Mouse (Mus musculus) T-helper 17 cell (primary cell): ENCODE measurements around the gene Cldn5.

Experiments
- in situ Hi-C, 2 experiments: fragments of 300-600 bp; cut with MboI, MseI; formaldehyde crosslinking; loops; 1 replicate in 1 of 2; 2 replicates in 1 of 2; pipeline ENCODE4 v1.15.1; 2025; ENCODE audit warnings: high pct_unique_total_duplicates in 2 of 2

Cldn5 gene

GRCm38 (mm10) chr16:18781810-18782209 is 5.2 kb downstream of the Cldn5 start:
- in situ Hi-C loops = no loop called here

DNA sequence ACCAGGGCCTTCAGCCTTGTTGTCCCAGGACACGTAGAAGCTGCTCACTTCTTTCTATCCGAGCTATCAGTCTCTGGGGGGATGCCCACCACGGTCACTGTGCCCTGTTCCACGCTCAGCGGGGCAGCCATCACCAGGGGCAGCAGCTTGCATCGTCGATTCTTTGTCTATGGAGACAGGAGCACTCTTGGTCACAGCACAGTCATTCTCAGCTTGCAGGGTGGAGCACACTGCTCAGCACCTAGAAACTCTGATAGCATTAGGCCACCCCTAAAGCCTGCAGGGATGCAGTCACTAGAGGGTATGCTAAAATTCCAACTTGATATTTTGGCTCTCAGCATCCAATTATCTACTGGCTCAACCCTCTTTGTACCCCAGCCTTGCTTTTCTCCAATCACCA is 8.4 kb downstream of the Cldn5 start:
- in situ Hi-C loops = no loop called here

GRCm38 (mm10) chr16:18785485-18785884 is 8.8 kb downstream of the Cldn5 start:
- in situ Hi-C loops = no loop called here

DNA sequence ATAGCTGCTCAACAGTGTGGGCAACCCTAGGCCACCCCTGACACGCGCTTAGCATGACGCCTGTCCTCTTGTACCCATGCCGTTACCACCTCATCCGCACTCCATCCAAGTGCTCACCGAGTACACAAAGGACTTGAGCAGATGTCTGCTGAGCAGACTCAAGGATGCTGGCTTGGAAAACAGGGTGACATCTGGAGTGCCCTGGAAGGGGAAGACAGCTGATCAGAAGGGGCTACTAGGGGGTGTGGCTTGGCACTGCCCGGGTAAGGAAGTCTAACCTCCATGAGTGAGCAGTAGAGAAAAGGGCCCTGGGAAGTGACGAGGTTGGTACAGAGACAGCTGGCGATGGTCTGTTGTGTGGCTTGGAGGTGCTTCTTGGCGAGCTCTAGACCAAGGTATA is 10.0 kb downstream of the Cldn5 start:
- in situ Hi-C loops = no loop called here

DNA sequence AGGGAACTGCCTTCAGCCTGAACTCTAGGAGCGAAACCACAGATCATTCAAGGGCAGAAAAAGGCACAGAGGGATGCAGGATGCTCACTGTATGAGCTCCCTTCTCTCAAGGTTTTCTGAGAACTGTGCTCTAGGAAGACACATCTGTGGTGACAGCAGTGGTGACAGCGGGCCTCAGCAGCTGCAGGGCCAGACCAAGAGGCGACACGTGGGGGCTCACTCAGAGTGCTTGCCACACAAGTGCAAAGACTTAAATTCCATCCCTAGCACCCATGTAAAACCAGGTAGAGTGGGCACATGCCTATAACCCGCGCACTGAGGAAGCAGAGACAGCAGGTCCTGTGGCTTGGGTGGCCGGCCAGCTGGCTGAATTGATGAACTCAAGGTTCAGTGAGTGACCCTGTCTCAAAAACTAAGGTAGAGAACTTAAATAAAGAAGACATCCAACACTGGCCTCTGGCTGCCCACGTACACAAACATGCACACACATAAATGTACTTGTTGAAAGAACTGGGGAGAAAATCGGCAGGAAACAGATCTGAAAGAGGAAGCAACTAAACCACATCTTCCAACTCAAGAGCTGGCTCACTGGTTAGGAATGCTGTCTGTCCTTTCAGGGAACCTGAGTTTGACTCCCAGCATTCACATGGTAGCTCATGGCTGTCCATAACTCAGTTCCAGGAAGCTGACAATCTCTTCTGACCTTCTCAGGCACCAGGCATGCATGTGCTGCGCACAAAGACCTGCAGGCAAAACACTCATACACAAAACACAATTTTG is 12.2 kb downstream of the Cldn5 start:
- in situ Hi-C loops = no loop called here

GRCm38 (mm10) chr16:18795223-18795899 is 18.7 kb downstream of the Cldn5 start:
- in situ Hi-C loops = loop anchor here (5.0 kb wide), 2 partner anchors 98 to 103 kb away; no protein-coding TSS in a partner anchor

DNA sequence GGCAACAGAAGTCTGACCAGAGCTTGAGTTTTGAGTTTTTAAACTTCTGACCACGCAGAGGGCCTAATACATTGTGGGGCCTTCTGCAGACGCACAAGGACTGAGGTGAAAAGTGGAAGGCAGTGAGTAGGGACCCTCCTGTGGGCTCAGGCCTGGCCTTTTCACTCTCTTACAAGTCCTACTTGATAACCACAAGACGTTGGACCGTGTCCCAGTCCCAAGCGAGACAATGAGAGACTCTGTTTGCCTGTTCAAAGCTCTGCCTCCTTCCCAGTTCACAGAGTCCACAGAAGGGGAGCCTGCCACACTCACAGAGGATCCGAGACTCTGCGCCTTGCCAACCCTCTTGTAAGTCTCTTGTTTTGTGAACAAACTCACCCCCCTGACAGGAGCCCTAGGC is 20.0 kb downstream of the Cldn5 start:
- in situ Hi-C loops = loop anchor here (5.0 kb wide), 2 partner anchors 99 to 104 kb away; no protein-coding TSS in a partner anchor

GRCm38 (mm10) chr16:18798151-18798550 is 21.5 kb downstream of the Cldn5 start:
- in situ Hi-C loops = loop anchor here (5.0 kb wide), 2 partner anchors 101 to 106 kb away; no protein-coding TSS in a partner anchor

DNA sequence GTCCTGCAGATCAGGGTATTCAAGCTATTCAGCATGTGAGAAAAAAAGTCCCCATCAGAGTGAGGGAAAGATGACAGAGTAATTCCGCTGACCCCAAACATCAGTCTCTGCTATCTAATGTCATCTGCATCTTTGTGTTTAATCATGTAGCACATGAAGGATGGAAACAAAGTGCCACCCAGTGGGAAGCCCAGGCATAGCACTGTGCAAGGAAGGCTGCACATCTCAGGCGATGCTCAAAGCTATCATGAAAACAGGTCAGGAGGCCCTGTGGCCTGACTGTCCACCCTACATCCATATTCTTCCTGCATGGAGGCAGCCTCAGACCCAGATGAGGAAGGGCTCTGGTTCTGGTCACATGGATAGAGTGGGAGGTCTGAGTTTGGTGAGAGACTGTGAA is 22.2 kb downstream of the Cldn5 start:
- in situ Hi-C loops = loop anchor here (5.0 kb wide), 2 partner anchors 102 to 107 kb away; no protein-coding TSS in a partner anchor

DNA sequence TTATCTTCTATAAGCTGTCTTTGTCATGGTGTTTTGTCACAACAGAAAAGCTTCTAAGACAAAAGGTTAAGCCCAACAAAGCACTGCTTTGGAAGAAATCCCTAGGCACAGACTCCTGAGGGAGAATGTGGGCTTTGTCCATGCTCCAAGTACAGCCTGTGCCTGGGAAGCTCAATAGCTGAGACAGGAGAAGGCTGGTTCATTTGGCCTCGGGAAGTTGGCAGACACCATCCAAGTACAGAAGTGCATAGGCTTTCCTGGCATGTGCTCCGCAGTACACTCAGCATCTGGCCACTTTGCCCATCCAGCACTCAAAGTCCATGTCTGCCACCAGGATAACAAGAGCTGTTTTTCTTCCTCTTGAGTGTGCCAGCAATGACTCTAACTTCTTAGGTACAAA is 29.1 kb downstream of the Cldn5 start:
- in situ Hi-C loops = no loop called here

GRCm38 (mm10) chr16:18809001-18809400 is 32.4 kb downstream of the Cldn5 start:
- in situ Hi-C loops = no loop called here

GRCm38 (mm10) chr16:18811032-18811431 is 34.4 kb downstream of the Cldn5 start:
- in situ Hi-C loops = loop anchor here (5.0 kb wide), 2 partner anchors 66 to 559 kb away; partner anchors contain the start of genes Hira (in 1 of the 2) and Mrpl40 (in 1 of the 2)

DNA sequence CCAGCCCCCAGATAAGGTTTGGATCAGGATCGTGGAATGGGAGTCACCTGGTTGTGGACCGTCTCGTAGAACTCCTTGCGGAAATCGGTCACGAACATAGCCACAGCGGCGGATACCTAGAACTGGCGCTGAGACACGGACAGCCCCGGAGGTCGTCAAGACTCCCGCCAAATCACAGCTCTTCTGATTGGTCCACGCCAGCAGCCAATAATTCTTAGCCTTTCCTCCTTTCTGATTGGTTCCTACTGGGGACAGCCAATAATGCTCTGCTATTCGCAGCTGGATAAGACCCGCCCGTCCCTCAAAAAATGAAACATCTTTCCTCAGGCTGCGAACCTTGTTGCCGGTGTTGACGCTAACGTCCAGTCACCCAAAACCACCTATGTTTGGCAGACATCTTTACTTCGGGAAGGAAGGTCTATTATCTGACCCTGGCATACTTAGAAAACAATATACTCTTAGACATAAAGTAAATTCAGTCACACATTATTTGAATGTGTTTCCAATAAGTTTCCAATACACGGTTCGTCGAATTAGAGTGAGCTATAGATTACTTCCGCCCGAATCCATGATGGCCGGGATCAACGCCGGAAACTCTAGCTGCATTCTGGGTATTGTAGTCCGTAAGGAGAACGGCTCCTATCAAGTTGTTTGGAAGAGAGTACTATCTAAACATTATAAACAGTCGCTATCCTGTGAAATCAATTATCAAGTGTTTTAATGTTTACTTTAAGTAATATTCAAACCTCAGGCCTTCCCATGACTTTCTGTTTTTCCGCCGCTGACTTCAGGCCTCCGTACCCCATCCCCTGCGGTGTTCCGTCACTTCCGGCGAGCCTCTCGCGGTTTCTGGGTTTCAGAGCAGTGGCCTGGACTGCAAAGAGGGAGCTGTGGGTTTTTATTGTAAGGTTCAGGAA is 35.1 kb downstream of the Cldn5 start, which contains the start of the genes Ufd1 and Cdc45:
Gene Ufd1 (plus strand): TSS at position 312 of the 917 bp plus-strand sequence.
Gene Cdc45 (minus strand): TSS at position 520 of the 917 bp plus-strand sequence.
- in situ Hi-C loops = loop anchor here (5.0 kb wide), 2 partner anchors 66 to 559 kb away; partner anchors contain the start of genes Hira (in 1 of the 2) and Mrpl40 (in 1 of the 2)

DNA sequence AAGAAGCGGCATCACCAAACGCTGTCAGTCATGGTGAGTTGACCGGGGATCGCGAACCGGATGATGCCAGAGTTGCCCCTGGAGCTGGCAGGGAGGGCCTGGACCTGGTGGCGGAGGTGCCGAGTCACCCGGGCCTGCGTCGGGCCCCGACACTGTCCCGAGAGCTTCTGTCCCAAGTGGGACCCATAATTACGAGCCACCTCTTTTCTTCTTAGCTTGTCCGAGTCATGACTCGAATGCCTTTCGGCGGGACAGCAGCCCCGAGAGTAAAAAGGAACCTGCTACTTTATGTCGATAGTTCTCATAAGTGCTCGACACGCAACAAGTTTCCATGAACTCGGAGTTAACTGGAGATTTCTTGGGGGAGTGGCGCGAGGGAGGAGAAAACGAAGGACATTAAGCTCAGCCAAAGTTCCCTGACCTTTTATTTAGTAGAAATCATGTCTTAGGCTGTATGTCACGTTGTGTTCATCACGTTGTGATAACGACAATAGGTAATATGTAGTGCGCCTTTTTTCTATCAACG is 35.8 kb downstream of the Cldn5 start:
- in situ Hi-C loops = loop anchor here (5.0 kb wide), 2 partner anchors 65 to 560 kb away; partner anchors contain the start of genes Hira (in 1 of the 2) and Mrpl40 (in 1 of the 2)

DNA sequence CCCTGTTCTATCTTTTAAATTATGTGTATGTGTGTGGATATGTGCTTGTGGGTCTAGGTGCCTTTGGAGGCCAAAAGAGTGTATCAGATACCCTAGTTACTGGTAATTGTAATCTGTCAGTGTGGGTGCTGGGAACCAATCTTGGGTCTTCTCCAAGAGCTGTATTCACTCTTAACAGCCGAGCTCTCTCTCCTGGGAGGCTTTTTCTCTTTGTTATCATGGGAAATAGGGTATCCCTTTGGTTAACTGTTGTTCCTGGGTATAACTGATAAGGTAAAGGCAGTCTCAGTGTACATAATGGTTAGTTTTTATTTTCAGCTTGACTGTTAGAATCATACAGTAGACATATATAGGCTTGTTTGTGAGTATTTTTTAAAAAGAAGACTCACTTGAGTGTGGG is 45.7 kb downstream of the Cldn5 start:
- in situ Hi-C loops = no loop called here

DNA sequence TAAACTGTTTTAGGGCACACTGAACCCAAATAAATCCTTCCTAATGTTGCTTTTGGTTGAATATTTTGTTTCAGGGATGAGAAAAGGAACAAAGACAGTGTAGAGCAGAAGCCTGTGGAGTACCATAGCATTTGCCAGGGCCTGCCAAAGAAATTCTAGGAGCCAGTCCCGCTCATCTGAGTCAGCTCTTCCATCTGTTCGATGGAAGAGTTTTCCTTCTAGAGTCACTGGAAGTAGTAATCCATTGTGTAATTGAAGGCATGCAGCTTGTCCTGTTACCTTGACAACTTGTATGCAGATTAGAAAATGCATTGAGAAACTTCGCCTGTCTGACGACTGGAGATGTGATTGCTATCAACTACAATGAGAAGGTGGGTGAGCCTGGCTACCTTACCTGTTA is 46.3 kb downstream of the Cldn5 start:
- in situ Hi-C loops = no loop called here
